Mouse (Mus musculus) ovary, postnatal 10 days (tissue): ENCODE results near the gene Fhit.
"Not testable (repeated sequence)": the region's sequence is repeated elsewhere in the genome, so short reads cannot be mapped to it uniquely, and the experiment has no call there.

Experiments used
- DNase-seq: peaks from one replicate; pipeline ENCODE4 v3.0.0; 2022; ENCODE audit warnings: low spot score

Fhit gene

DNA sequence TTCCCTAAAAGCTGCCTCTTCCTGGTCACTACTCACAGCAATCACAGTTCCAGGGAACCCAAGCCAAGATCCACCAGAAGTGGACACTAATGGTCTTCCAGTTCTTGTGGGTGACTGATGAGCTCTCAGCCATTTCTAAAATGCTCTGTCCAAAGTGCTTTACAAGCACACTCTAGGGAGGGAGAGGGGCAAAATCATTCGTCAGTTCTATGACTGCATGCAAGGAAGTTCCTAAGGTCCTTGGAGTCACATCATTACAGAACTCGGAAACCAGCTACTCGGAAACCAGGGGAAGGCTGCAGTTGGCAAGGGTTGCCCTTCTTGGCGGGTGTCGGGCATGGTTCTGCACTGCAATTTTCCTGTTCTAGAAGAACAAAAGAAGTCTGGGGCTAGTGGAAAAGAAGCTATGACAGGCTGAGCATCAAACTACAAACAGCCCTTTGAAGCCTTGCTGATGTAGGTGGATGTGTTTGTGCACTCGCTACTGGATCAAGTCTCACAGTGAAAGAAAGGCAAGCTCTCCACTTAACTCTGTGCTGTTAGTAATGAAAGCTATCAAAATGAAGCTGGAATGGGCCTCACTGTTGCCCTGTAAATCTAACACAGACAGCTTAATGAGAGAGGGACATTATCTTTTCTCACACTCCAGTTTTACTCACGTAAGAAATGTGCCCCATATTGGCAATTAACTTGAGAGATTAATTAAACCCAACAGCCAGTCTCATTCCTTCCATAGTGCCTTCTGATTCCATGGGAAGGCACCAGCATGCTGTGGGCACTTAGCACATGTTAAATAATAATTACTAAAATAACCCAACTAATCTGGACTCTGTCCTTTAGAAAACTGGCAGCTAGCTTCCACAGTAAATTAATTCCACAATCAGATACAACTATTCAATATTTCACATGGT is 243.7 kb downstream of the Fhit start:
- no peak for DNase-seq

DNA sequence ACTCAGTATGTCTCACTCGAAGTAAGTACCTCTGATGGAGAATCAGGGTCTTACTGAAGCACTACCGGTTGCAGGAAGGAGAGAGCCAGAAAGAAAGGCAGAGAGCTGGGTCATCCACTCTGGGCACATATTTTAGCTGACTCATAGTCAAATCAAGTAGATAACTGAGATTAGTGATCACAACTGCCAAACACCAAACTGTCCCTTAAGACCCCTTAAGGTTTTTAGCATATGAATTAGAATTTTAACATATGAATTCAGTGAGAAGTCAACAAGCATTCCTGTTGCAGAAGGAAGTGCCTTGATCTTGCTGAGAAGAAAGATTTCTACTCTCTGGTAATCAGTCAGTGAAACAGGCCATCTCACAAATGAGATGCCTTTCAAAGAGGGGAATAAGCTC is 253.8 kb downstream of the Fhit start:
- no peak for DNase-seq

DNA sequence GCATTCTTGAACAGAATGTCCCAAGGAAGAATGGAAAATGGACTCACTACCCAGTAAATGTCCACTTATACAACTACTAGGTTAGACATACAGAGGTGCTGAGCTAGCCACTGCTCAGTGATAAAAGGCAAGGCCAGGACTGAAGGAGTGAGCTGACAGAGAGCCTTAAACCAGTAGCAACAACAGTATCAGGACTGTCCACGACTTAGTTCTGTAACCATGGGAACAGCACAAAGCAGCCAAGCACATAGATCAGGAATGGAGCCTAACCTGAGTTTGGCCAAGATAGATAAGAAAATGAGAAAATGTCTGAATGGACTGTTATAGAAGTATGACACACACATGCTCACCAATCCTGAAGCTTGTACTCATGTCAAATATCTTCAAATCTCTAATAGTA is 279.1 kb downstream of the Fhit start:
- DNase-seq: no peak

DNA sequence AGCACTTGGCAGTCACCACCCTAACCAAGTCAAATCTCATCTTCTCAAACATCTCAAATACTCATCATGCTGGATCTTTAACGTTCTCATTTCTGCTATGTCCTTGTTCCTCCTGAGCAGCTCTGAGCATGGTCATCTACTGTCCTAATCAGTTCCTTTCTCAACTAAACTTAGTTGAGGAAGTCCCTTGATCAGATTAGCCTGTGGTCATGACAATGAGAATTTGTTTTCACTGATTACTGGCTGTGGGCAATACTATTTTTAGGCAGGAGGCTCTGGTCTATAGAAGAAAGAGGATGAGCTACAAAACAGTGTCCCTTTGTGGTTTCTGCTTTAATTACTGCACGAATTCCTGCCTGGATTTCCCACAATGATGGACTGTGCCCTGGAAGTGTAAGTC is 281.1 kb downstream of the Fhit start:
- no peak for DNase-seq

DNA sequence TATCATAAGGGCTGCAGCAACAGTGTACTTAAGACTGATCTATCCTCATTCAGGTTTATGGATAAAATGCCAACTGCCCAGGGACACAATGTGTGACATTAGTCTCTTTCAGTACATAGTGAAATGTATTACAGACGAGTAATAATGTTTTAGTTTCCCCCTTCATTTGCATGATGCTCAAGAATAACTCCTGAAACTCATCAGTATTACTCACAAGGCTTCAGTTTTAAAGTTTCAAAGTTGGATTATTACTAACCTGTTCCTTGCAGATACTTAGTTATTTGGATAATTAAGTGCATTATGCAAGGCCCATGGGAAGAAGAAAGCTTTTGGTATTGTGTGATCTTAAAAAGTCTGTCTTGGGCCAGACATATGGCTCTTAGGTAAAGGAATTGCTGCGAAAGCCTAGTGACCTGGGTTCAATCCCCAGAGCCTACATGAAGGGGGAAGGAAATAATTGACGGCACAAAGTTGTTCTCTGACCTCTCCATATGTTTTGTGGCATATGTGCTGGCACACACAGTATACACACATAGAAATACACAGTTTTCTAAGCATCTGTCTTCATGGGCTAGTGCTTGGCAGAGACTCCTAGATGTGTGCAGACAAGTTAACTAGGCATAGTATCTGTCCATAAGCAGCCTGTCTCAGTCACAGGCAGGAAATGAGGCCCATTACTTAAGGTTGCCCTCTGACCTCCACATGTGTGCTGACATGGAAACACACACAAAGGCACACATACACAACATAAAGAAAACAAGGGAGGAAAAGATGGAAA is 287.1 kb downstream of the Fhit start:
- no peak for DNase-seq

DNA sequence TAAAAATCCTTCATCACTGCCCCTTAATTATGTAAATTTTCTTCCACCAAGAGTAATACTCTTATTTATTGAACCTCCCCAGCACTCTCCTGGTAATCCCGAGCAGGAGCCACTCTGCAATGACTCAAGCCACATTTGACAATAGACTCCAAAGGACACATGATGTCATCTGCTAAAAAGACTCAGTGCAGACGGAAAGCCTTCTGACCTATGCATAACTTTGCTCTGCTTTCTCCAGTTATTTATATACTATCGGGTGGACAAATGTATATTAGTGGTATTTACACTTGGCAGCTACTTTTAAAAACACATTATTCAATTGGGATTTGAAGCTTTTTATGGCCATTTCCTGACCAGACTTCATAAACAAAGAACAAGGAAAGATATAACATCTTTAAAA is 304.2 kb downstream of the Fhit start:
- DNase-seq: no peak

DNA sequence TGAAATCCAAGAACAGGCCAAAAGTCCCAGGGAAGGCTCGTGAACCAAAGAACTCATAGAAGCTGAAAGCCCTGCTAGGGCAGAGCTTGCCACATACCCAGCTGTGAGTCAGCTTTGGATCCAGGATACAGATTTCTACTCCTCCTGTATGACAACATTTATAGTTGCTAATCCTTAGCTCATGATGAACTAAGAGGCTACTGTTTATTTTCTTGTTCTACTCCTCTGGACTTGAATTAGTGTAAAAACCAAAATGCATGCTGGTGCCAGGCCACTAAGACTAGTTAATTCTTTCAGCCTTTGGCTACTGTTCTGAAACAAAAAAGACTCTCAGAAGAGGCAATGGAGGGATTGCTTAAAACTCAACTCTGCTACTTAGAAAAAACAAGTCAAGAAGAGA is 309.9 kb downstream of the Fhit start:
- DNase-seq: no peak

DNA sequence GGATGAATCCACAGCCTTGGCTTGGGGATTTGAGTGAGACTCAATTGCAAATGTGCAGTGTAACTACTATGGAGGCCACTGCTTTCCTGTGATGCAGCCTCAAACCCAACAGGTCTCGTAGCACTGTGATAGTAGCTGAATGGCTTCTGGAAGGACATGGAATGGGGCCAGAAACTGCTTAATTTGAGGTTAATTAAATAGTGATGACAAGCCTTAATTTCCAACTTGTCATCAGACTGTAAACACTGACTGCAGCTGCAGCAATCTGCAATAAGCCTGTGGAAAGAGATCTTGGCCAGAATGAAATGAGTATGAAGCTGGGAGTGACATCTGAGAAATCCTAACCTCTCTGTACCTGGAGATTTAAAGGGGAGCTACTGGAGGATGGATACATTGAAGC is 325.8 kb downstream of the Fhit start:
- no peak for DNase-seq

DNA sequence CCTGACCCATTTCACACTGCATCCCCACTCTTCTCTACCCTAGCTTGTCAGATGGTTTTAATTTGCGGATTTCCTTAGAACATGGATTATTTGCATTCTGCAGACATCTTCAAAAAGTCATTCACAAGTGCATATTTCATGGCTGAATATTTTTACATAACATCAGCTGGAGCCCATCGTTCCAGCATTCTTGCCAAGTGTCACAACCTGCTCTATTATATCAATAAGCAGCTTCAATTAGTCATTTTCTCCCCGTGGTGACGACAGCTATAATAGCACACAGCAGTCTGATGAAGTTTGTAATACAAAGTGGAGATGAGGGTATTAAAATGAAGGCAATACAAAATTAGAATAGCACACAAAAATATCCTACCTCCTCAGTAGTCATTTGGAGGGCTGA is 337.0 kb downstream of the Fhit start:
- no peak for DNase-seq

DNA sequence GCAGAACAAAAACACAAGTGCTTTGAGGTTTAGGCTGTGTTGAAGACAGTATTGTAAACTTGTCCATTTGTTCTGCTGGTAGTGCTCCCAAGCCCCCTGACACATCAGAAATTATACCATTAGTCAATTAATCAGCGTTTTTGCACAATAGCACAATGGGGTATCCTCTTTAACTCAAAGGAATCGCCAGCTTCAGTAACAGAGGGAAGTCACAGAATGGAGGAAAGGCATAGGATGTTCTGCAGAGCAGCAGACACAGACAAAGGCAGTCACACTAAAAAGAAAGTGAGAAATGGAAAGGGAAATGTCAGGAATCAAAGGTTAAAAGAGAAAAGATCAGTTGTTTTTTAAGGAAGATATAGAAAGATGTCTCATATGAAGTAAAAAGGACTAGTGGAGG is 348.3 kb downstream of the Fhit start:
- no peak for DNase-seq

DNA sequence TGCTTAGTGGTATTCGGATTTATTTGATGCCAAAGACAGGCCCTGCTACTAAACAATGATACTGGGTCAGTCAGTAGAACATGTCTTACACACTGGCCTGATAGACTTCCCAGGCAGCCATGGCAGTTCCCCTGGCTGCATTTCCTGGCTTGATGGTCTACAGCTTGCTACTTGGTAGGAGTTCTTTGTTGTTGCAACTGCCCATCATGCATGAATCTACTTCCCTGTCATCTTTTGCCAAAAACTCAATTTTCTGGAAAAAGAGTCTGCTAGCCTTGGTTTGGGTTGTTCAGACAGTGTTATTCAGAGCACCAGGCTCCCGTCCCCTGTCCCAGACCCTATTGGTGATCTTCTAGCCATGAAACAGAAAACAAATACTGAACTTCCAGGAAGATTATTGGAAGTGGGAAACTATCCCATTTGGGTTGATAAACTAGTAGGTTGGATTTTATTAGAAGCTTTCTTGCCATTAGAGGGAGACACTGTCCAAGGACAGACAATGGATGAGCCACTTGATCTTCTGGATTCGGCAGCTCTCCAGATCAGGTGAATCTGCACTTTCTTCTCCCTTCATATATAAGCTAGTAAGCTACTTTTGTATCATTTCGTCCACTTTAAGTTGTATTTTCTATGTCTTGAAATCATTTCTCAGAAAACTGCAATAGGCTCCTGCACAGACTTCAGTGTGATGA is 363.2 kb downstream of the Fhit start:
- DNase-seq: no peak

DNA sequence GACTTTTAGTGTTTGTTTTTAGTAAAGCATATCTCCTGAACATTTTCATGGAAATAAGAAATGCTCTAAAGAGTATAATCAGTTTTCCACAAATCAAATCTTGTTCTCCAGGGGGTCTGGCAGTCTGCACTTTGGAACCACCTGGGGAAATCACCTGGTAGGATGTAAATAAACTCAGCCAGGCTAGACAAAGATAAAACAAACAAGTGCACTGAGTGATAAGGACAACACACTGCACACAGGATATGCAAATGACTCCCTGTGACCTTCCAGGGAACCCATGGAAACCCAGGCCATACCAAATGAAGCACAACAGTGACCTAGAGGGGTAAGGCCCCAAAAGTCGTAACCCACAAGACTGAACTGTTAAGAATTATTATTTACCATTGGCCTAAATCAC is 364.2 kb downstream of the Fhit start:
- DNase-seq: no peak

DNA sequence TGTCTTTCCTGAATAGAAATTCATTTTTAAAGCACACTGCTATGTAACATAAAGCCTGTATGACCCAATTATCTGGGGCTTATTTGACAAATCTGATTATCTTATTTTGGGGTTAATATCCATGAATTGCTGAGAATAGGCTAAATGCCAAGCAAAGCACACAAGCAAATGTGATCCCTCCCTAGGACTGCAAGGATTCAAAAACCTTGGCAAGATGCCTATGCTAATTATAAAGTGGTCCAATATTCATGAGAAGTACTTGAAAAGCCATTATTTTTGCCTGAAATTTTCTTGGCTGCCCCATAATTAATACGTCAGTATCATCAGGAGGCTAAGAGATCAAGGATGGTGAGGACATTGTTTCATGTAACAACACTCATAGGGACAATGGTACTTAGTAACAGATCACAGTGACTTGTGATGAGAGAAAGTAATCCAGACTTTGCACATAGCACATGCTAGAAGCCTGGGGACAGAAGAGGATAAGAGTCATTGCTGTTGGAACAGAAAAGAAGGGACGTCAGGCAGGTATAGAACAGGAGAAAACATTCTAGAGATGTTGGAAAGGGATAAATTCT is 366.2 kb downstream of the Fhit start:
- DNase-seq: no peak

DNA sequence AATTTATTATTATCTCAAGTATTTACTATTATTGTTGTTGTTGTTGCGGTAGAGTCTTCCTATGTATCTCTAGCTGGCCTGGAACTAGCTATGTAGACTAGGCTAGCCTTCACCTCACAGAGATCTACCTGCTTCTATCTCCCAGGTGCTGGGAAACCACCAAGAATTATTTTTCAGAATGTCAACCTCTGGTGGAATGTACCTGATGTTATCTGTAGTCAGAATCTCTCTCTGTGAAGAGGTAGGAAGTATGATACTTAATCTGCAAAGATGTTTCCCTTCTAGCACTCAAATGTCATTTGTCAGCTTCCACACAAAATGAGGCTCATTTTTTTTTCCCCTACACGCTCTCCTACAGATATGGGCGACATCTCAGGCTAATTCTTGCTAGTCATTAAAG is 377.9 kb downstream of the Fhit start:
- DNase-seq: no peak

DNA sequence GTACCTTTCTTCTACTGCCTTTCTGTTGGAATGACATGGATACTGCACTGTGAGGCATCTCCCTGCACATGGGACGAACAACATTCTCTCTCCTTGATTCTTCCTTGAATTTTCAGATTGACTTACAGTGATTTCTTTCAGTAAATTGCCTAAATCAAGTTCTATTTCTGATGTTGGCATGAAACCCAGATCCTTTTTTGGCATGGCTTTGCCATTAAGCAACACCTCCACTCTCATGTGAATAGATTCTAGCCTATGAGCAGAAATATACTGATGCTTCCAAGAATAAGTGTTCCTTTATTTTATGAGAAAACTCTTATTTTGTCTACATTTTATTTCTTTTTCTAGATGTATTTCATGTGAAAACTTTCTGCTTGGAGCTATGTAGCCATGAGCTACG is 383.1 kb downstream of the Fhit start:
- no peak for DNase-seq

DNA sequence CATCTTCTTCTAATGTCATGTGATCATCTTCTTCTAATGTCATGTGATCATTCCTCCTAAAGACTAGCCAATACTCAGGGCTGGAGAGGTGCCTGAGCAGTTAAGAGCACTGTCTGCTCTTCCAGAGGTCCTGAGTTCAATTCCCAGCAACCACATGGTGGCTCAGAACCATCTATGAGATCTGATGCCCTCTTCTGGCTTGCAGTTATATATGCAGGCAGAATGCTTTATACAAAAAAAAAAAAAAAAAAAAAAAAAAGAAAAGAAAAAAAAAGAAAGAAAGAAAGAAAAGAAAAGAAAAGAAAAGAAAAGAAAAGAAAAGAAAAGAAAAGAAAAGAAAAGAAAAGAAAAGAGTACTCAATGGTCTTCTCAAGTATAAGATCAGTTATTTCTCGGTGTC is 407.0 kb downstream of the Fhit start:
- not testable (repeated sequence) for DNase-seq

DNA sequence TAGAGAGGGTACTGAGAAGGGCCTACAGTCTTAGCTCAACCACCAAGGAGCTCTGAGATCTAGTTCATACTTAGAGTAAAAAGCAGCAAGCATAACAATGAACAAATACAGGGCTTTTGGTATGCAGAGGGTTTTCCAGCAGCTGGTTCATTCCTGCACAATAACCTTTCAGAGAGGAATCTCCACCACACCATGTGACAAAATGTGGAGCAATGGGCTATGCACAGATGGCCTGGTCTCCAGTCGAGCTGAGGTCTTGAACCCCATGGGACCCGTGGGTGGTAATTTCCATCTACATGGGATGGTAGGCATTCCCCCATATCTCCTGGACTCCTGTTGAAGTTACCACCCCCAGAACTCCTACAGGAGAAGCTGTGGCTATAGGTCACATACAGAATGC is 423.8 kb downstream of the Fhit start:
- no peak for DNase-seq

DNA sequence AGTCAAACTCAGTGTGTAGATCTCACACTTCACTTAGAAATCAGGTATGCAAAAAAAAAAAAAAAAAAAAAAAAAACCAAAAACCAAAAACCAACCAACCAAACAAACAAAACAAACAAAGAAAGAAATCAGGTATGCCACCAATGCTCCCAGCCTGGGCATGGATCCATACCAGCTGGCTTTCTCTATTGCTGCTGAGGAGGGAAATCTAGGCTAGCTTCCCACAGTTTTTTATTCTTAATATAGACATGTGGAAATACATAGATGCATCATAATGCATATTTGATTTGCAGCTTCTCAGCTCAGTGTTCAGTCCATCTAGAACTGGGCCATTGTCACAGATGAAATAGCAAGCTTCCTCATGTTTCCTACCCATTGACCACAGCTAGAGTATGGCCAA is 439.3 kb downstream of the Fhit start:
- DNase-seq: no peak

DNA sequence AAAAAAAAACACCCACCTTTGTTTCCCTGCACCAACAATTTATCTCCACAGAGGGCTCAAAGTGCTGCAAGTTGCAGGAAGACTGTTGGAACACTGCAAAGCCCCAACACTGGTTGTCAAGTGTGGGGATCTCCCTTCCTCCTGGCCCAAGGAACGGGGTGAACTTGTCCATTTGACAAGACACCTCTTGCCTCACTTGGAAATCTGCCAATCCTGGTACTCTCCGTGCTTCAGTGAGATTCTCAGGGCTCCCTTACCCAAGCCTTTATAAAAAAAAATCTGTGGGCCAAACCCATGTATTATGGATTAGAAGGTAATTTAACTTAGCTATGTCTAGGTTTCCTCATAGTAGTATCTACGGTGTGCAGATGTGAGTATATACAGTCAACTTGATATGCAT is 448.9 kb downstream of the Fhit start:
- DNase-seq: no peak

DNA sequence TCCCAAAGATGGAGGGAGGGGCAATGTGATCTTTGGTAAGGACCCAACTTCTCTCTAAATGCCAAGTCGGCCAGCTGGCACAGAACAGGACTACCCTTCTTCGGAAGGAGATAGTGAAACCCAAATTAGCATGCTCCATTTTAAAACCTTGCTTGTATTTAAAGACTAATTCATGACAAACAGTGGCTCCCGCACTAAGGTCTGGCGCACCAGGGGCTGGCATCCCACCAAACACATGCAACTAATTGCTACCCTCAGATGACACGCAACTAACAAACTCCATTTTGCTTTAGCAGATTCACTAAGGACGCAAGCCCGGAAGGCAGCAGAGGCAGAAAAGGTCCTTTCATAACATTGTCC is 449.3 kb downstream of the Fhit start:
- no peak for DNase-seq

DNA sequence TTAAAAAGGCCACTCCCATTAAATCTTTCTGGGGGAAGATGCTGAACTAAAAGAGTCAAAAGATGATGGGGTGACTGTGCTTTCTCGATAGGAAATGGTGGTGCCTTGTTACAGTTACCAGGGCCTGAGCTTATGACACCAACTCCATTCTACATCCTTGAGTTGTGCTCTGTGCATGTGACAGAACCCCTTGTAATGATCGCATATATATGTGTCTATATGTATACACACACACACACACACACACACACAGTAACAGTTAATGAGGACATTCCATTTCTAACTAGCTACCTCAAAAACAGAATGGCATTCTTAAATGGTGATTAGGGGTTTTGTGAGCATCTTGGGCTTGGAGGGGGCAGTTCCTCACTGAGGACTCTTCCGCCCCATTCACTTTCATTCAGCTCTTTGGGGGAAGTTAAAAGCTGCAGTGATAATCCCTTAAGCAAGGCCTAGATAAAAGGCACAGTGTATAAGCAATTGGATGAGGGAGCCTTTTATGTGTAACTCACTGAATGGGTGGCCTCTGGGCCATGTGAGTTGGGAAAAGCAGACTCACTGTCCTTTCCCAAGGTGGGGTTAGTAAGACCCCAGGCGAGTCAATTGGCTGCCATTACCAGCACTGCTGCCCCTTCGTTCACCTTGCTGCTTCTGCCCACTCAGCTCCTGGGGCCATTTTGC is 449.9 kb downstream of the Fhit start:
- DNase-seq: no peak

DNA sequence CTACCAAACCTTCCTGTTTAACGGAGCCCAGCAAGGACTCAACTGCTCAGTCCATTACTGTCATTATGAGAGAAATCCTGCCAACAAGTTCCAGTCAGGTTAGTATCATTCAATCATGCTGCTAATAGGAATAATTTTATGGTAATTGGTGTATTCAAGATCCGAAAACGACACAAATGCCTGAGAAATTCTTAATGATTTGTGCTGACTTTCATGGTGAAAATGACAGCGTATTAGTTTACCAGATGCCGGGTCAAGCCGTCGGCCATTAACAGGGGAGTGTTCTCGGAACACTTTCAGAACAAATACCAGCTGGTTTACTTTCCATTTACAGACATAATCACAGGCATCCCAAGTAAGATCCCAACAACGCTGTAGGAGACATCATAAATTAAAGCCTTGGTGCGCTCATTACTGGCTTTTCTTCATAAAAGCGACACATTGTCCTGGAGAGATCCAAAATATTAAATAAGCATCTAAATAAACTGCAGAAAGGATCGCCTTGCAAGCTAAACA is 451.0 kb downstream of the Fhit start:
- no peak for DNase-seq
